Mouse (Mus musculus): ENCODE data around the gene Foxn4. TPM values are rescaled to one million over a fixed set of nuclear protein-coding genes. Genes with fewer than 3 reads are reported as not detected.

The Foxn4 gene
- polyA plus RNA-seq, 1 experiment from 2014 or later: not detected

DNA sequence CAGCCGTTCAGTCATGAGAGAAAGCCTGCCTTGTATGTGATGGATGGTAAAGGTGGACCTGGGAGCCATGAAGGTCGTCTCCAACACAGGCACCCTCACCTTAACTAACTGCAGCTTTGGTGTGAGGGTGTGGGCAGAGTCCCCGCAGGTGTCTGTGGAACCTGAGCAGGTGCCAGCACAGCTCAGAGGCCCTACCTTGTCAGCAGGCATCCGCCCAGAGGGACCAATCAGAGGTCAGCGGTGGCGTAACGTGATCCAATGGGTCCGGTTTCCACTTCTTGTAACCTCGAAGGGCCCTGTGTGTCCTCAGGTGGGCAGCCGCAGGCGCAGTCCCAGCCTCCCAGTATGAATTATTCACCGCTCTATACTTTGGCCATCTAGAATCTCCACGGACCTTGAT lies 15.3 kb upstream of the Foxn4 start, which contains the start of gene Myo1h:
TSS of gene Myo1h (plus strand) at position 293 of the 400 bp plus-strand sequence.
- Histone ChIP-seq H3K27ac (ENCODE audit: low read depth, low read length) (no peak within 1 kb of the TSS), H3K4me1 (replicated peaks; ENCODE audit: control insufficient read depth, insufficient read depth, low read length) (no peaks in the 10 kb centered on the region), H3K27me3 (replicated peaks; ENCODE audit: control insufficient read depth, insufficient read depth, low read length) (peaks cover 9% of the 10 kb centered on the region; the same call in 1 of the 2 replicates), H3K9ac (ENCODE audit: low read depth, low read length) (no peak within 1 kb of the TSS), H3K4me2 (replicated peaks; ENCODE audit: low read depth) (no peak within 1 kb of the TSS), H3K9me3 (ENCODE audit: control insufficient read depth) (no peaks in the 10 kb centered on the region), H3K4me3 (ENCODE audit: low read depth, low read length) (no peak within 1 kb of the TSS), H3K36me3 (ENCODE audit: control insufficient read depth, insufficient read depth) (no peaks in the 10 kb centered on the region)
- TF ChIP-seq CTCF (IDR thresholded peaks at IDR 0.05; ENCODE audit: low read depth): no peak
- 40% methylated on average over 13 of the region's 13 CpGs for WGBS
- no peak for ATAC-seq

DNA sequence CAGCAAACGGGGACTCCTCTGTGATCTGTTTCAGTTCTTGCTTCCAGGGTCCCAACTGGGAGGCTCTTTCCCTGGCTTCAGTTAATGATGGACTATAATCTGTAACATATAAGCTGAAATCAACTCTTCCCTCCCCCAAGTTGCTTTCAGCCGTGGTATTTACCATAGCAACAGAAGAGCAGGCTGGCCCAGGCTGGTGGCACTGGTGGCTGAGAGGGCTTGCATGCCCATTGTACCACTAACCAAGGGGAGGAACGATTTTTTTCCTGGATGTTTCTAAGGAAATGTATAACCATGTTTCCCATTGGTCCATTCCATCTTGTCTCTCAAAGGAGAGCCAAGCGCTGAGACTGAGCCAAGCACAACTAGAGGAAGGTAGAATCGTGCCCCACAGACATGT lies 14.8 kb upstream of the Foxn4 start:
- no peak overlapping the region for H3K27ac ChIP-seq (ENCODE audit: low read depth, low read length)
- H3K36me3 ChIP-seq (ENCODE audit: control insufficient read depth, insufficient read depth): no peaks in the 10 kb centered on the region
- H3K9me3 ChIP-seq (ENCODE audit: control insufficient read depth): no peaks in the 10 kb centered on the region
- no peak overlapping the region for H3K9ac ChIP-seq (ENCODE audit: low read depth, low read length)
- ATAC-seq: no peak
- no peaks in the 10 kb centered on the region for H3K4me1 ChIP-seq (replicated peaks; ENCODE audit: control insufficient read depth, insufficient read depth, low read length)
- H3K4me2 ChIP-seq (replicated peaks; ENCODE audit: low read depth): no peak overlapping the region
- TF ChIP-seq CTCF (IDR thresholded peaks at IDR 0.05; ENCODE audit: low read depth): no peak
- H3K27me3 ChIP-seq (replicated peaks; ENCODE audit: control insufficient read depth, insufficient read depth, low read length): peaks cover 9% of the 10 kb centered on the region; the same call in 1 of the 2 replicates
- 82% methylated on average over 5 of the region's 5 CpGs for WGBS
- H3K4me3 ChIP-seq (ENCODE audit: low read depth, low read length): no peak overlapping the region

DNA sequence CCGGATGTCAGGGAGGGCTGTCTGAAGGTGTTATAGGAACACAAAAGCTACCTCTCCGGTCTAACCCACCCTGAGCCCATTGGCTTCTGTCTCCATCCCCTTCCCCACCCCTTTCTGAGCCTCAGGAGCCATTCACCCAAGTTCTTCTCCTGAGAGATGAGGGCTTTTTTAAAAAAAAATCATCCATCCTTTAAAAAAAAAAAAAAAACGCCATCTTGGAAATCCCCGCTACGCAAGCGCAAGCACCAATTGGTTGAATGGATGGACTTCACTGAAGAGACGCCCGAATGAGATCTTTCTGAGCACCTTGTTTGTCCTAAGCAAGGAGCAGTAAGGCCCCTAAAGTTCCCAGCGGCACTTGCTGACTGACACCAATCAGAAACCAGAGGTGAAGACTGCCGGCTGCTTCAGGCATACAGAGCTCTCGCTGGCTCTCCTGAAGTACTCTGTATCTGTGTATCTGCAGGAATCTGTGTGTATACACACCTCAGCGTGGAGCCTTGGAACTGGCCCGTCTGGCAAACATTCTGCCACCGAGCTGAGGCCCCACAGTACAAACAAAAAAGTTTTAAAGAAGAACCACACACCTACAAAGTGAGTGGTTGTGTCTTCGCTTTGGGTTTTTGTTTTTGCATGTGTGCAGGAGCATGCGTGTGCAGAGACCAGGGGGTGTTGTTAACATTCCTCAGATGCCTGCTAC lies 13.4 kb upstream of the Foxn4 start:
- Histone ChIP-seq H3K4me2 (replicated peaks; ENCODE audit: low read depth) (no peak overlapping the region), H3K9ac (ENCODE audit: low read depth, low read length) (no peak overlapping the region), H3K36me3 (ENCODE audit: control insufficient read depth, insufficient read depth) (no peaks in the 10 kb centered on the region), H3K27ac (ENCODE audit: low read depth, low read length) (no peak overlapping the region), H3K4me3 (ENCODE audit: low read depth, low read length) (no peak overlapping the region), H3K4me1 (replicated peaks; ENCODE audit: control insufficient read depth, insufficient read depth, low read length) (no peaks in the 10 kb centered on the region), H3K9me3 (ENCODE audit: control insufficient read depth) (no peaks in the 10 kb centered on the region), H3K27me3 (replicated peaks; ENCODE audit: control insufficient read depth, insufficient read depth, low read length) (peaks cover 9% of the 10 kb centered on the region; the same call in 1 of the 2 replicates)
- WGBS: 60% methylated on average over 16 of the region's 16 CpGs
- ATAC-seq: no peak
- TF ChIP-seq CTCF (IDR thresholded peaks at IDR 0.05; ENCODE audit: low read depth): no peak

DNA sequence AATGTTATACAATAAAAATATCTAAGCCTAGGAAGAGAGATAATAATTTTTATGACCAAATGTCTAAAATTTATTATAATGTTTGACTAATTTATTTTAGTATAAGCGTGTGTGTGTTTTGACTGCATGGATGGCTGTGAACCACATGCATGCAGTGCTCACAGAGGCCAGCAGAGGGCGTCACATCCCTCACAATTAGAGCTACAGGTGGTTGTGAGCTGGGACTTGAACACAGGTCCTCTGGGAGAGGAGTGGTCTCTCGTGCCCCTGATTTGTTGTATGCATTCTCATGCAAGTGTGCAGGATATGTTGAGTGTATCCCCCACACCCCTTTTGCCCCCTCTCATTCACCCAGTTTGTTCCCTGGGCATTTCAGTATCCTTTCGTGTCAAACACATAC lies 12.5 kb upstream of the Foxn4 start:
- no peak overlapping the region for H3K4me2 ChIP-seq (replicated peaks; ENCODE audit: low read depth)
- no peaks in the 10 kb centered on the region for H3K36me3 ChIP-seq (ENCODE audit: control insufficient read depth, insufficient read depth)
- no peak overlapping the region for H3K9ac ChIP-seq (ENCODE audit: low read depth, low read length)
- no peaks in the 10 kb centered on the region for H3K9me3 ChIP-seq (ENCODE audit: control insufficient read depth)
- TF ChIP-seq CTCF (IDR thresholded peaks at IDR 0.05; ENCODE audit: low read depth): peak; percentile 50
- peaks cover 9% of the 10 kb centered on the region; the same call in 1 of the 2 replicates for H3K27me3 ChIP-seq (replicated peaks; ENCODE audit: control insufficient read depth, insufficient read depth, low read length)
- no peak overlapping the region for H3K4me3 ChIP-seq (ENCODE audit: low read depth, low read length)
- no peak for ATAC-seq
- H3K27ac ChIP-seq (ENCODE audit: low read depth, low read length): no peak overlapping the region
- 75% methylated on average over 4 of the region's 4 CpGs for WGBS
- H3K4me1 ChIP-seq (replicated peaks; ENCODE audit: control insufficient read depth, insufficient read depth, low read length): no peaks in the 10 kb centered on the region

DNA sequence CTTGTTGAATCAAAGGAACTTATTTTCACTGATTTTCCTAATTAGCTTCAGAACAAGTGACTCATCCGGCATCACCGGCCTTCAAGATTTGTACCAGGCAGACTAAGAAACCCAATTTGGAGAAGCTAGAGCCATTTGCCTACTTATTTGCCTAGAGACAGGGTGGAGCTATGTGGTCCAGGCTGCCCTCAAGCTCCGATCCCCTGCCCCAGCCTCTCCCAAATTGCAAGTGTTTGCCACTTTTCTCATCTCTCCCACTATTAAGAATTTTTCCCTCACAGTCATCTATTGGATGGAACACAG lies 11.7 kb upstream of the Foxn4 start:
- no peak for TF ChIP-seq CTCF (IDR thresholded peaks at IDR 0.05; ENCODE audit: low read depth)
- 91% methylated on average over 3 of the region's 3 CpGs for WGBS

DNA sequence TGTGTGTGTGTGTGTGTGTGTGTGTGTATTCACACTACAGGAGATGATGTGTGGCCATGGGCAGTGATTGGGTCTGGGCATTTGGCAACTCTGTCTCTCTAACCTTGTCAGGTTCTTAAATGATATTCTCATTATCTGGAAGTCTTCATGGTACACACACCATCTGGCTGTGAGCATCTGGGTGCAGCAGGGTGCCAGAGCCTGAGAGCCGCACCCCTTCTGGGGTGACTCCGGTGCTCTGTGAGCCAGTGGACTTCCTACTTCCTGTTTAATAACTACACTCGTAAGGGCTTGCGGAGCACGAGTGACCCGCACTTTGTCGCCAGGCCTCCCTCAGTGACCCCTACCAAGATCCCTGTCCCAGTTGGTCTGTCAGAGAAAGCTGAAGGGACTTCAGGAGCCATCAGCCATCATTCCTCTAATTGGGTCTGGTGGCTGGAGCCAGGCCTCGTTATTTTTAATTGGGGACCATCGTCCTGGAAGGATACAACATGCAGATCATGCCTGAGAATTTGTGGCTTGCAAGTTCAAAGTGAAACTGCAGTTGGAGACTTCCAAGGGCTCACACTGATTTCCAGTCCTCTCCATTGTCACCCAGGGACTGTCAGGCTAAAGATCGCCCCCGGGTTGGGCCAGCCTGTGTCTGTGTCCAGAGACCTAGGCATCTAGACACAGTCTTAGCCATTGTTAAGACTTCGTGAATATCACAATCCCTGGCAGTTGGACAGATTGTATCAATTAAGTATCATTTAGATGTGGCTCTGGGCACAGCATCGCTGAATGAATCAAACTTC lies 11.2 kb upstream of the Foxn4 start:
- H3K36me3 ChIP-seq (ENCODE audit: control insufficient read depth, insufficient read depth): no peaks in the 10 kb centered on the region
- H3K27me3 ChIP-seq (replicated peaks; ENCODE audit: control insufficient read depth, insufficient read depth, low read length): peaks cover 9% of the 10 kb centered on the region; the same call in 1 of the 2 replicates
- H3K4me1 ChIP-seq (replicated peaks; ENCODE audit: control insufficient read depth, insufficient read depth, low read length): no peaks in the 10 kb centered on the region
- no peak for TF ChIP-seq CTCF (IDR thresholded peaks at IDR 0.05; ENCODE audit: low read depth)
- ATAC-seq: no peak
- H3K4me3 ChIP-seq (ENCODE audit: low read depth, low read length): no peak overlapping the region
- no peak overlapping the region for H3K27ac ChIP-seq (ENCODE audit: low read depth, low read length)
- no peak overlapping the region for H3K9ac ChIP-seq (ENCODE audit: low read depth, low read length)
- WGBS: 68% methylated on average over 13 of the region's 13 CpGs
- H3K4me2 ChIP-seq (replicated peaks; ENCODE audit: low read depth): no peak overlapping the region
- H3K9me3 ChIP-seq (ENCODE audit: control insufficient read depth): no peaks in the 10 kb centered on the region

More for the DNA sequence above, 11.7 kb upstream of the Foxn4 start:
- Histone ChIP-seq H3K27ac (ENCODE audit: low read depth, low read length) (no peak overlapping the region), H3K36me3 (ENCODE audit: control insufficient read depth, insufficient read depth) (no peaks in the 10 kb centered on the region), H3K4me3 (ENCODE audit: low read depth, low read length) (no peak overlapping the region), H3K9me3 (ENCODE audit: control insufficient read depth) (no peaks in the 10 kb centered on the region), H3K27me3 (replicated peaks; ENCODE audit: control insufficient read depth, insufficient read depth, low read length) (peaks cover 9% of the 10 kb centered on the region; the same call in 1 of the 2 replicates), H3K9ac (ENCODE audit: low read depth, low read length) (no peak overlapping the region), H3K4me1 (replicated peaks; ENCODE audit: control insufficient read depth, insufficient read depth, low read length) (no peaks in the 10 kb centered on the region), H3K4me2 (replicated peaks; ENCODE audit: low read depth) (no peak overlapping the region)
- no peak for ATAC-seq
